Mouse (Mus musculus): ENCODE results near the gene Eps8l3.

- TF ChIP-seq POLR2A (IDR thresholded peaks at IDR 0.05; ENCODE audit: low read depth, low read length) (no peak), CTCF (IDR thresholded peaks at IDR 0.05; ENCODE audit: extremely low read depth, insufficient read depth, insufficient read length, insufficient replicate concordance) (no peak)
These were observed 43.1 kb upstream of the Eps8l3 start for GRCm38 (mm10) chr3:107833872-107834341.

All from spleen, adult 2 months (tissue).